Mouse (Mus musculus) c-Kit-positive CD71-positive TER-119-negative erythroid progenitor cells, embryonic 14.5 days (primary cell): ENCODE measurements around the gene Prtn3.
"Not testable (repeated sequence)": the region's sequence is repeated elsewhere in the genome, so short reads cannot be mapped to it uniquely, and the experiment has no call there.

Experiments used
- DNase-seq: peaks from one replicate; pipeline ENCODE4 v3.0.0-alpha.2; 2013; ENCODE audit warnings: low read depth

Gene Prtn3

DNA sequence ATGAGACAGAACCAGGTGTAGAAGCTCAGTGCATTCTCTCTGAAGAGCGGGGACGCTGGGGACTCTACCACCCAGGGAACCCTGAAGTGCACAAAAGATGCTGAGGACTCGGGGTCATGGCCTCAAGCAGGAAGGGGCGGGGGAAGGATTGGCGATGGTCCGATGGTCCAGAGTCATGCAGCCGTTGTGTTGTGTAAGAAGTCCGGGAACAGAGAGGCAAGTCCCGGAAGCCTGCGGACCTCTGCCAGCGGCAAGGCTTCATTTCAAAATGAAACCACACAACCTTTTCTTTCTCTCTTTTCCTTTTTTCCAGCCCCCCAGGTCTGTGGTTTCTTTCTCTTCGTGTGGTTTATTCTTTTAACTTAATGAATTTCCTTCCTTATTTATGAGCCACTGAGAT, 3.5 kb downstream of the Prtn3 start:
- DNase-seq: no peak

DNA sequence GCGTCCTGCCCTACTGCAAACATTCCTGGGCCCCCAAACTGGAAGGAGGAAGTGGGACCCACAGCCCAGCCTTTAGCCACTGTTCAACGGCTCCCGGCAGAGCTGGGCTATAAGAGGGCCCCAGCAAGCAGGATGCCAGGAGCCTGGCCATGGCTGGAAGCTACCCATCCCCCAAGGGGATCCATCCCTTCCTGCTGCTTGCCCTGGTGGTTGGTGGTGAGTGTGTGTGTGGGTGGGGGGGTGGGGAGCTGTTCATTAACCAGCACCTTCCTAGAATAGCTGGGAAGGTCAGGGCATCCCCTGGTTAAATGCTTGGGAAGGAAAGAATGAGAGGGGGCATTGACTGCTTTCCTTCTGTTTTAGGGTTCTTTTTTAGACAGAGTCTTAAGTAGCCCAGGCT, 5.3 kb downstream of the Prtn3 start:
- no peak for DNase-seq

DNA sequence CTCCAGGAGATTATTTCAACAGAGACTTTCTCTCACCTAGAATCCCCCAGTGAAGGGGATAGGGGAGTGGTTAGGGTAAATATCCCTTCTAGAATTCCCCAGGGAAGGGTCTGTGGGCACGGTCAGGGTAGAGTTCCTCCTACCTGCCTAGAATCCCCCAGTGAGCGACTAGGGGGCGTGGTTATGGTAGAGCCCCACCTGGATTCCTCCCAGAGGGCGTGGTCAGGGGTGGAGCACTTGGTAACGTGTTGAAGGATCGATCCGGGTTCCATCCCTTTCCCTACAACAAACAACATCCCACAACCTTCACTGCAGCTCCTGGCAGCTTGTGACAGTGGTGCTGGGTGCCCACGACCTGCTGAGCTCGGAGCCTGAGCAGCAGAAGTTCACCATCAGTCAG, 6.4 kb downstream of the Prtn3 start:
- no peak for DNase-seq

DNA sequence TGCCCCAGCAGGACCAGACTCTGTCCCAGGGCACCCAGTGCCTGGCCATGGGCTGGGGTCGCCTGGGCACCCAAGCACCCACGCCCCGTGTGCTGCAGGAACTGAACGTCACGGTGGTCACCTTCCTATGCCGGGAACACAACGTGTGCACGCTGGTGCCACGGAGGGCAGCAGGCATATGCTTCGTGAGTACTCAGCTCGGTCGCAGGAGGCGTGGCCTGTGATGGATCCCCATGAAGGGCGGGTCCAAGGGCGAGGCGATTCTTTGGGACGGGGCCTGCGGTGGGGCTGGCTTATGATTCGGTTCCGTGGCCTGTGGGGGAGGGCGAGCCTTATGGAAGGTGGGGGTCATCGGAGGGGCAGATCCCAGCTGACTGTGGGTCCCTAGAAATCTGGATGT, 7.7 kb downstream of the Prtn3 start:
- peak; percentile 56 for DNase-seq

DNA sequence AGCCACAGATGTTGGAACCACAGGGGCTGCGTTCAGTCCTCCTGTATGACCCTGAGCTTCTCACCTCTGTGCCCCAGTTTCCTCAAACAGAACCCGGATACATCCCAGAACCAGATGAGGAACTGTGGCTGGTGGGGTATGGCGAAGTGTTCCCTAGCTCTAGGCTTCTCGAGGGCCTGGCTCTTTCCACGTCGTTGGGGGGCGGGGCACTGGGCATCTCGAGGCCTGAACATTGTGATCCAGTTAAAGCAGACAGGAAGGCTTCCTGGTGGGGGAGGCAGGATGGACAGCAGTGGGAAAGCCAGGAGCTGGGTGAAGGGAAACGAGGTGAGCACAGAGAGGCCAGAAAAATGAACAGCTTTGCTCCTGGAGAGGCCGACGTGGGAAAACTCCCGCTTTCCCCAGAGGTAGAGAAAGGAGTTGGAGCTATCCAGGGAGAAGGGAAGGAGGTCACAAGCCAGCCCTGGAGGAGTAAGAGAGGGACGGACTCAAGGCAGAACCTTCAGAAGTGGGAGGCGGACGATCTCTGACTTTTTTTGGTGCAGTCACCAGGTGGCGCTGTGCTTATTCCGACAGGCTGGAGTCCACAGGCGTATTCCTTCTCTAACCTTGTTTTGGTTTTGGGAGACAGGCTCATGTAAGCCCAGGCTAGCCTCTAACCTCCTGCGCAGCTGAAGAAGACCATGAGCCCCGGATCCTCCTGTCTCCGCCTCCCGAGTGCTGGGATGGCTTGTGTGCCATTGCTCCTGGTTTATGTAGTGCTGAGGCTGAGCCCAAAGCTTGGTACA, 9.2 kb downstream of the Prtn3 start:
- DNase-seq: peak; percentile 74

DNA sequence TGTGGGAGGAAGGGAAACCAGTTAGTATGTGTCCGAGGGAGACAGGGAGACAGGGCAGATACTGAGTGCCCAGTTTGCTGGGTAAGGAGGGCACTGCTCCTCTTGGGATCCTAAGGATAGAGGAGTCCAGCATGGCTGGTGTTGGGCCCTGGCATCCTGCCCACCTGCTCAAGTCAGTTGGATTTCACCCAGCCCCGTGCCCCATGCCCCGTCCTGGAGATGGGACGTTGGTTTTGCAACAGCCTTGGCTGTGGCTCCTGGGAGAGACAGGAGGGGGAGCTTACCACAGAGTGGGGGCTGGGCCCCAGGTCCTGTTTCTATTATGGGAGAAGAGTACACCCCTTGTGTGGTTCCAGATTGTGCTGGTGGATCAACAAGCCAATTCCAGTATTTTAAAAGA, 10.2 kb downstream of the Prtn3 start:
- DNase-seq: no peak

DNA sequence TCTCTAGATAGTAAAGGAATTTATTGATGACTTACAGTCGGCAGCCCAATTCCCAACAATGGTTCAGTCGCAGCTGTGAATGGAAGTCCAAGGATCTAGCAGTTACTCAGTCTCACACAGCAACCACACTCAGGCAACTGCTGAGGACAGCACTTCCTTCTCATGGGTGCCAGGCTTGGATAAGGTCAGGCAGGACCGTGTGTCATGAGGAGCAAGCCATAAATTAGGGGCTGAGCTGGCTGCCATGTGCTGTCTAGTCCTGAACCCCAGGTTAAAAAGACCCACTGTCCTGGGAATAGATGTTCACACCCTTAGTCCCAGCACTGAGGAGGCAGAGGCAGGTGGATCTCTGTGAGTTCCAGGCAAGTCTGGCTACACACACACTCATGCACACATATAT, 10.7 kb downstream of the Prtn3 start:
- not testable (repeated sequence) for DNase-seq

DNA sequence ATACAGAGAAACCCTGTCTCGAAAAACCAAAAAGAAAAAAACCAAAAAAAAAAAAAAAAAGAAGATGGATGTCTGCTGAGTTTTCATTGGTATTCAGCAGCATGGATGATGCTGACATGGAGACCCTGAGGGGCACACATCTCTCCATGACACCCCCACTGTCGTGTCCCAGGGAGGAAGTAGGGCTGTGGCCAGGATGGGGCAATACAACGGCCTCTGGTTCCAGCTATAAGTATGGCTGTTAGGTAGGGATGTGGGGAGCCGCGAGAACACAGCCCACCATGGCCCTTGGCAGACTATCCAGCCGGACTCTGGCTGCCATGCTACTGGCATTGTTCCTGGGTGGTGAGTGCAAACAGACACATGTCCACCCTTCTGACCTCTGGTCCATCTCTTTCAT, 11.8 kb downstream of the Prtn3 start, which contains the start of gene Elane:
Gene Elane, plus strand, starts transcription at position 194 of the 400 bp plus-strand sequence.
- DNase-seq: no peak

DNA sequence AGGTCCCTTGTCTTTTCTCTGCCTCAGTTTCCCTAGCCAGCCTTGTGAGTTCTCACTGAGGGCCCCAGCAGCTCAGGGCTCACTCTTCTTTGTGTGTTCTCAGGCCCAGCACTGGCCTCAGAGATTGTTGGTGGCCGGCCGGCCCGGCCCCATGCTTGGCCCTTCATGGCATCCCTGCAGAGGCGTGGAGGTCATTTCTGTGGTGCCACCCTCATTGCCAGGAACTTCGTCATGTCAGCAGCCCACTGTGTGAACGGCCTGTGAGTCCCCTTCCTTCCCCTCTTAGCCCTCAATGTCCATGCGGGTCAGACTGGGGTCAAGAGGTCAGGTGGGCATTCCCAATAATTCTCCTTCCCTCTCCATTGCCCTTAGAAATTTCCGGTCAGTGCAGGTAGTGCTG, 12.3 kb downstream of the Prtn3 start:
- DNase-seq: no peak

DNA sequence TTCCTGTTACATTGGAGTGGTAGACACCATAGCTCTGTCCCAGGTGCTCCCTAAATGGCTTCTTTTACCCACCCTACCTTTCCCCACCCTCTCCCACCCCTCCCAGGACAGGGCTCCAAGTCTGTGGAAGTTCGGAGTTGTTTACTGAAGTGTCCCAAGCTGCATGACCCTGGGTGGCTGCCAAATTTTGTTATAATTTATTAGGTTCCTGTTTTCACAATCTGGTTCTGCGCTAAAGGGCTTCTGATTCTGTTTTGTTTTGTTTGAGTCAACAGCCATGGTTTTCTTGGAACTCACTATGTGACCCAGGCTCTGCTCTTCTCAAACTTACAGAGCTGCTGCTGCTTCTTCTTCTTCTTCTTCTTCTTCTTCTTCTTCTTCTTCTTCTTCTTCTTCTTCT, 15.1 kb downstream of the Prtn3 start:
- no peak for DNase-seq

DNA sequence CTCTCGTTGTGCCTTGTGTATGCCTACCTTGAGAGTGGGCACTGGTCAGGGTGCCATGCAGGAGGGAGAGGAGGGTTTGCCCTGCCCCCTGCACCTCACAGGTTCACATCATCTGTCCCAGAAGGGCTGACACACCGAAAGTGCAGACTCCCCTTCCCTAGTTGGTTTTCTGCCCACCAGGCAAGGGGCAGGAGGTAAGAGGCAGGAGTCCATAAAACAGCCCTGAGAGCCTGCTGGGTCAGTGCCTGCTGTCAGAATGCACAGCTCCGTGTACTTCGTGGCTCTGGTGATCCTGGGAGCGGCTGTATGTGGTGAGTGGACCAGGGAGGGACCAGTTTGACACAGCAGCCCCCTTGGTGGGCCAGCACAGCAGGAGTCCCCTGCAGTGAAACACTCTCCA, 16.4 kb downstream of the Prtn3 start, which contains the start of gene Cfd:
Gene Cfd, plus strand, starts transcription at position 184 of the 400 bp plus-strand sequence.
- DNase-seq: no peak

DNA sequence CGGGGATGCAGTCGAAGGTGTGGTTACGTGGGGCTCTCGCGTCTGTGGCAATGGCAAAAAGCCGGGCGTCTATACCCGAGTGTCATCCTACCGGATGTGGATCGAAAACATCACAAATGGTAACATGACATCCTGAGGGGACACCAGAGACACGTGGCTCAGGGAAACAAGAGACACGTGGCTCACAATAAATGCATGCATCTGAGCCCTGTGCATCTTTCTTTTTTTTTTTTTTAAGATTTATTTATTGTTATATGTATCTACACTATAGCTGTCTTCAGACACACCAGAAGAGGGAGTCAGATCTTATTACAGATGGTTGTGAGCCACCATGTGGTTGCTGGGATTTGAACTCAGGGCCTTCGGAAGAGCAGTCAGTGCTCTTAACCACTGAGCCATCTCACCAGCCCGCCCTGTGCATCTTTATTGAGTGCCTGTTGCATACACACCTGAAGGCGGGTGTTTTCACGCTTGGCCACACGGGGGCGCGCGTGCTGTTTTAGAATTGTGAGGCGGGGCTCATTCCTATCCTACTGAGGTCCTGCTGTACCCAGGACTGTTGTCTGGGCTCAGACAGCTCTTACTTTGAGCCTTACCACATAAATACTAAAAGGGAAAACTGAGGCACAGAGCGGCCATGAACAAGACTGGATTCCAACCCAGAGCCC, 18.3 kb downstream of the Prtn3 start:
- peak; percentile 62 for DNase-seq

DNA sequence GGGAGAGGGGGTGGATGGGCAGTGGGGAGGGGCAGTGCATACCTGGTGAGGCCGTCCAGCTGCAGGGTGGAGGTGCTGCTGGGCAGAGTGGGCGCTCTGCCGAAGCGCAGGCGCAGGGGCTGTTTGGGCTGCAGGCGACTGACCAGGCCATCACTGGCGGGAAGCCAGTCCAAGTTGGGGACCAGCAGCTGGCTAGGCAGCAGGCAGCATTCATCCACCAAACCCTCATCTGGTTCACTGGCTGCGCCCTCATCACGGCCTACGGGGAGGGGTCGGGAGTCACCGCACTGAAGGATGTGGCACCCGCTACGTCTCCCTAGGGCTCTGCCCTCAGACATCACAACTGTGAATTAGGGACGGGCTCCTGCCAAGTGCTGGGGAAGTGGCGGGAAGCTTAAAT, 22.0 kb downstream of the Prtn3 start:
- DNase-seq: no peak

DNA sequence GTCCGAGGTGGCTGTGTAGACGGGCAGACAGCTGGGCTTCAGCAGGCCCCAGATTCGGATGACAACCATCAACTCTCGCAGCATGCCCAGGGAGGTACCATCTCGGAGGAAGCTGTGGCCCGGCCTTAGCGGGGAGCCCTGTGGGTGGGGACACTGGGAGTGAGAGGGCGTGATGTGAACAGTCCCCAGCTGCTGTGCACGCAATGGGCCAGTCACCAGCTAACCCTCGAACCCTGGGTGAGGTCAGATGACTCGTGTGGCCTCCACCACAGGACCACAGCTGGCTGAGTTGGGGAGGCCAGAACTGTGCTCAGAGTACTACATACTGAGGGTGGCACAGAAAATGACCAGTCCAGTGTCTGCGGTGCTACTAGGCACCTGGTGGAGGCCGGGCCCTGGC, 22.5 kb downstream of the Prtn3 start:
- no peak for DNase-seq

DNA sequence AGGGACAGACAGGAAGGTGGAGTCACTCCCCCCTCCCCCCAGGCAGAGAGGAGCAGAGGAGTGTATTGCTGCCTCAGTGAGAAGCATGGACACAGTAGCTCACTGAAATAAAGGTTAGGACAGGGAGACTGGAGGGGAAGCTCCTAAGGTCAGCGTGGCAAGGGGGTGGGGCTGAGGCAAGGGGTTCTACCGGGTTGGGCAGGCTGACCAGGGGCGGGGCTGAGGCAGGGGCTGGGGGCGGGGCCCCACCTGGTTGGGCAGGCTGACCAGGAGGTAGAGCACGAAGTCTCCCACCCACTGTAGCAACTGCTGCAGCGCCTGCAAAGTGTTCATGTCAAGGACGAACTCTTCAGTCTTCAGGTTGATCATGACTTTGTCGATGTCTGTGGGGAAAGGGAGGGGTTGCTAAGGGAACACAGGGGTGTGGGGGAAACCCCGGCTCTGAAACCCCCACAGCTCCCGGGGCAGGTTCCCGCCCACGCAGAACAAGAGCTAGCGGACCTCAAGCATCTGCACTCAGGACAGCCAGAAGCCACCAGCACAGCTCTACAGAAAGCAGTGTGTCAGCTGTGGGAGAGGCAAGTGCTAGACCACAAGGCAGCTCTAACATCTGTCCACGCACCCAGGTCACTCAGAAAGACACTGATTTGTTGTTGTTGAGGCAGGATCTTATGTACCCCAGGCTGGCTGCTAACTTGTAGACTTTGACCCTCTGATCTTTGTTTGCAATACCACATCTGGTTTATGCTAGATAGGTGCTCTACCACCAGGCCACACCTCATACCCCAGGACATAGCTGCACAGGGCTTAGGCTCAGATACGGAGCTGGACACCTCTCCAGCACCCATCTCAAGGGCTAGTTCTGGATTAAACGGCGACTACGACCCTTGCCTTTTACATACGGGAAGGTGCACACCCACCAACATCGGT, 23.3 kb downstream of the Prtn3 start:
- no peak for DNase-seq

DNA sequence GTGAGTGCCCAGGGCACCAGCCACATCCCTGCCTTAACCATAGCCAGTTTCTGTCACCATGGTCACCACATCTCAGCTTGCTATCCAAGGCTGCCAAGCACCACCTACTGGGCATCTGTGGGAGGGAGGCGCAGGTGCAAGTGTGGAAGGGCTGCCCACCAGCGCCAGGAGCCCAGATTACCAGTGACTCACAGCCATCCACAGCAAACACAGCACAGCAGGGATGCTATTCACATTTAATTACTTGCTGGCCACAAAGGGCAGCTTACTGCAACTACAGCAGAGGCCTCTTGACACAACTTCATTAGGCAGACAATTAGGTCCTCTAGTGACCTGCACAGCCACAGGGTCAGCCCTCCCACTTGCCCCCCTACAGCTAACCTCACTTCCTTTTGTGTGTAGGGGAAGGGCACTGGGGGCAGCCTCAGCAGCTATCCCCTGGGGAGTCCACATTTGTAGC, 26.7 kb downstream of the Prtn3 start:
- DNase-seq: no peak

DNA sequence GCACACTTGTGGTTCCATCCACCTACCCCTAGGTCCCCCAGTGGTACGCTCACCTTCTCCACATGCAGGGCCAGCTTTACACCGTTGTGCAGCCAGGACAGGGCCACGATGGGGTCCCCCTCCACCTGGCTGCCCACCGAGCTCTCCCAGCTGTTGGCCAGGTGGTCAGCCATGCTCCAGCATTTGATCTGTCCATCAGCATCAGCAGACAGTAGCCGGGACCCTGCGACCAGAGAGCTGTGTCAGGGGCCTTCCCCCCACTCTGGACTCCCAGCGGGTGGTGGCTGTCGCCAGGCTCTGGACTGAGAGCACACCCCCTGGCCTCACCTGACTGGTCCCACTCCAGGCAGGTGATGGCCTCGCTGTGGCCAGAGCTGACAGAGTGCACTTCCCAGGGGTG, 32.4 kb downstream of the Prtn3 start:
- DNase-seq: no peak

DNA sequence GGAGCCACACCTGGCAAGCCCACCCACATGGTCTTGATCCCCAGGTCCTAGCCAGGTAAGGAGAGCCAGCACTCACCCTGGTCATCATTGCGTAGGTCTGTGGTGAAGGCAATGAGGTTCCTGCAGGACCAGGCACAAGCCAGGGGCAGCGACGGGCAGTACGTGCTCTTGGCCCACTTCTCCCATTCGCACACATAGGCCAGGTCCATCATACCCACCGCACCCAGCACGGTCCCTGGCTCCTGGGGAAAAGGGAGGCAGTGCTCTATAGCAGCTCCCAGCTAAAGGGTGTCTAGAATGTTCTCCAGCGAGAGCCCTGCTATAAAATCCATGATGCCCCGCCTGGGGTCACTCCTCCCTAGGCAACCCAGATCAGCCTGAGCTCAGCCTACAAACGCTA, 33.1 kb downstream of the Prtn3 start:
- DNase-seq: no peak

DNA sequence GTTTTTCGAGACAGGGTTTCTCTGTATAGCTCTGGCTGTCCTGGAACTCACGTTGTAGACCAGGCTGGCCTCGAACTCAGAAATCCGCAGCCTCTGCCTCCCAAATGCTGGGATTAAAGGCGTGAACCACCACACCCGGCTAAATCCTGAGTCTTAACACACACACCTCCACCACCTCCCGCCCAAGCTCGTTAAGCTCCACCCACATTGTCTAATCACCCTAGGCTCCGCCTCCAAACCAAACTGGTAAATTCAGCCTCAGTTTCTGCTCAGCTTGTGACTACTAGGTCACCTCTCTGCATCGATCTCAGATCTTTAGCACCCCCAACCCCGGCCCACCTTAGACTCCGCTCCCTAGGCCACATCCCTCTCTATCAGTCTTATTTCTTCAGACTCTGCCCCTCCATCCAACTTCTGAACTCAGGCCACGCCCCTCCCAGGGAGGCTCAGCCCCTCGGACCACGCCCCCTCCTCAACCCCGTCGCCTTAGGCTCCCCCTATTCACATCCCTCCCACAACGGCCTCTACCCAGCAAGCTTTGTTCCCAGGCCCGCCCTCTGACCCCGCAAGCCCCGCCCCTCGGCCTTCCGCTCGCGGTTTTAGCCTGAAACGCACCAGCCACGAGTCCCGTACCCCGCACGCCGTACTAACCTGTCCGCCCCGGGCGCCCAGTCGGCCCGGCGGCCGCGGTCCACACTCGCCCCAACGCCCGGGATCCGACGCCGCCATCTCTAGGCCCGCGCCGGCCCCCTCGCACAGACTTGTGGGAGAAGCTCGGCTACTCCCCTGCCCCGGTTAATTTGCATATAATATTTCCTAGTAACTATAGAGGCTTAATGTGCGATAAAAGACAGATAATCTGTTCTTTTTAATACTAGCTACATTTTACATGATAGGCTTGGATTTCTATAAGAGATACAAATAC, 34.2 kb downstream of the Prtn3 start, which contains the start of gene Med16:
Gene Med16, minus strand, starts transcription at position 757 of the 925 bp plus-strand sequence.
- DNase-seq: peak; percentile 89

DNA sequence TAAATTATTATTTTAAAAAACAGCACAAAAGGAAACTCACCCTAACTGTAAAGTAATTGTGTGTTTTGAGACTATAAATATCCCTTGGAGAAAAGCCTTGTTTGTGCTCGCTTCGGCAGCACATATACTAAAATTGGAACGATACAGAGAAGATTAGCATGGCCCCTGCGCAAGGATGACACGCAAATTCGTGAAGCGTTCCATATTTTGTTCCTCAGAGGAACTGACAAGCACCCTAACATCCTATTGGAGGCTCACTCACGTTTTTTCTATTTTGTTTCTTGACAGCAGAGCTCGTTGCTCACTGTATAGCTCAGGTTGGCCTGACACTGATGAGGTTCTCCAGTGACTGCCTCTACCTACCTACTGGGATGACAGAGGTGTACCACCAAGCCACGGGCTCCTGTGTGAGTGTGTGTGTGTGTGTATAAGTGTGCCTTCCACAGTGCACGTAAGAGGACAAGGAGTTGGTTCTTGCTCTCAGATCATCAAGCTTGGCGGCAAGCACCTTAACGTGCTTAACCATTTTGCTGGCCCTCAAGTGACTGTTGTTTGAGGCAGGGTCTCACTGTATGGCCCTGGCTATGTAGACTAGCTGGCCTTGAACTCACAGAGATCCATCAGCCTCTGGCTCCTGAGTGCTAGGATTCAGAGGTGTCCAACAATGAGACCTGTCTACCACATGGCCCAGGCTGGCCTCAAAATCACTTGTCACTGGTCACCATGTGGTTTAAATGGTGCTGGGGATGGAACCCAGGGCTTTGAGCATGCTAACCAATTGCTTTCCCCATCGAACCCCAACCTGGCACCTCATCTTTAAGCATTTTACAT, 35.0 kb downstream of the Prtn3 start:
- no peak for DNase-seq
